Mouse (Mus musculus) gastrocnemius, postnatal 10 days (tissue): ENCODE results near the gene Defb13. TPM values are rescaled to one million over a fixed set of nuclear protein-coding genes. Genes with fewer than 3 reads are reported as not detected.
"Not testable (repeated sequence)": the region's sequence is repeated elsewhere in the genome, so short reads cannot be mapped to it uniquely, and the experiment has no call there.

ENCODE experiments used
- DNase-seq: peaks from one replicate; pipeline ENCODE4 v3.0.0; 2021; ENCODE audit warnings: mixed read lengths
- long read RNA-seq, 2 experiments: library from polyadenylated mRNA; stranded (forward); transcript quantifications; one replicate each; pipeline ENCODE4 v2.0.0; 2021
- total RNA-seq, 2 experiments: library from RNA; stranded (reverse); gene quantifications; 2 replicates each; pipeline ENCODE4 v1.2.3; 2021

Gene Defb13
- total RNA-seq, result not detected
- long read RNA-seq, experiment 1, result 0 reads
- long read RNA-seq, experiment 2, result 0 reads

DNA sequence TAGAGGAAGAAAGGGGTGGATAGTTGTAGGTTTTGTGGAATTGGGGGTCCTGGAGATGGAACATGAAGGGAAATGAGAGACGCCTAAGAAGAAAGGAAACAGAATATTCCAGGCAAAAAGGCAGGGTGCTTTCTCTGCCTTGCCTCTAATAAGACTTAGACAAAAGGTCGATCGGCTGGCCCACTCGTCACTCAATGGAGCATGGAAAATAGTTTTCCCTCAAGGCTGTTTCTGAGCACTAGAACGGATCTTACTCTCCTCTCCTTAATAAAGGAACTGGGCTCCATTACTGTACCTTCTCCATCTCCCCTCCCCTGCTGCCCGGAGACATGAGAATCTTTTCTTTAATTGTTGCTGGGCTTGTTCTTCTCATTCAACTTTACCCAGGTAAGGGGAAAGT lies at the start of gene Defb13:
Defb13 (plus strand) TSS at position 301 of the 400 bp plus-strand sequence.
- no peak for DNase-seq

DNA sequence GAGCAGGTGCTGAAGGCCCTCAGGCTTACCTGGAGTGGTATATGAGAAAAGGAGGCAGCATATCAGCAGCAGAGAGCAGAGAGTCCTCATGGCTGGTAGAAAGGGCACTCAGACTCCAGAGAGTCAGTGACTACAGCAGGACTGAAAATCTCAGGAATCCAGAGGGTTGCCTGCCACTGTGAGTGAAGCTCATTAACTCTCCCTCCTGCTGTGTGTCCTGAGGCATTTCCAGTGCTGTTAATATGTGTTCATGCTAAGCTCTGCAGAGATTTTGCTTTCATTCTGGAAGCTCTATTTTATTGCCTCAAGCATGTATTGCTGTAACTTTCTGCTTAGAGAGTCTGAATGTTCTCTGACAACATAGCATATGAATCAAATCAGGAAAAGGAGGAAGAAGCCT lies 40.3 kb upstream of the Defb13 start, which contains the start of gene Defb11:
Defb11 (minus strand) TSS at position 123 of the 400 bp plus-strand sequence.
- DNase-seq, result not testable (repeated sequence)

DNA sequence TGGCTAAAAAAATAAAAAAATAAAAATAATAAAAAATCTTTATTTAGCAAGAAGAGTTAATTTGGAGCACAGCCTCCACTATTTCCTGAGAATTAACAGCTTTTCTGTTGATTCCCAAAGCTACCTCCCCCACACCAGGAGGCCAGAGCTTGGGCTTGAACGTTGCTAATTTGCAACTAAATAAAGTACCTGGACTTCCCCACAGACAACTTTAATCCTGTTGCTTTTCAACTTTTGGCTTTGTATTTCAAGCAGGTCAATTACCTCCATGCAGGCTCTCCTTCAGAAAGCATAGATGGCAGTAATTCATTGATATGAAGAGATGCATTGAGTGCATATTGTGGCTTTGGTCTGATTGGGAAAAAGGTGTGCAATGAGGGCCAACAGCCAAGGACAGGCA lies 34.6 kb upstream of the Defb13 start:
- DNase-seq, result no peak

DNA sequence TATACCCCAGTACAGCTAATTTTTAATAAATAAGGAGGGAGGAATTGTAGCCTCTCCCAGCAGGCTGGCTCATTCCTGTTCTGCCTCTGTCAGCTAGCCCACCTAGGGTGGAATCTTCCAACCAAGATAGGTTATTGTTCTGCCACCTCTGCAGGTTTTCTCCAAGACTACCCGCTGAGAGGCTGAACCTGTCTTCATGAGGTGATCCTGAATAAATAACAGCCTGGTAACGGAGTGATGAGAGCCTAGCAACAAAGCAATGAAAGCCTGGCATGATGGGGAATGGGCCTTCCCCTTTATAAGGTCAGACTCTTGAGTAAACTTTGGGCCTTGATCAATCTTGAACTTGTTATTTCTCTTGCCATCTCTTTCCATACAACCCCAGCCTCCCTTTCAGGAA lies 34.0 kb upstream of the Defb13 start:
- no peak for DNase-seq

DNA sequence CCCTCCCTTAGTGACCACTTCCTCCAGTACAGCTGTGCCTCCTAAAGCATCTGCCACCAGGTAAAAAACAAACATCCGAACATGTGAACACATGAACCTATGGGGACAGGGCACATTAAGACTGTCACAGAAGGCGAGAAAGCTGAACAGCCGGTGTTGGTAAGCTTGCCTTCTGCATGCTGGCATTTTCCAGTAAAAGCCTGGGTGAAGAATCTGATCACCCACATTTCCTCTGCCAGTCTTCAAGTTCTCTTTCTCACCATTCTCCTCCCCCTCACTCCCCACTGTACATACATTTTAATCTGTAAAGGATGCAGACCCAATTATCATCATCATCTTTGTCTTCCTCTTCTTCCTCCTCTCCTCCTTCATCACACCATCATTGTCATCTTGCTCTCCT lies 30.9 kb upstream of the Defb13 start:
- DNase-seq, result no peak

DNA sequence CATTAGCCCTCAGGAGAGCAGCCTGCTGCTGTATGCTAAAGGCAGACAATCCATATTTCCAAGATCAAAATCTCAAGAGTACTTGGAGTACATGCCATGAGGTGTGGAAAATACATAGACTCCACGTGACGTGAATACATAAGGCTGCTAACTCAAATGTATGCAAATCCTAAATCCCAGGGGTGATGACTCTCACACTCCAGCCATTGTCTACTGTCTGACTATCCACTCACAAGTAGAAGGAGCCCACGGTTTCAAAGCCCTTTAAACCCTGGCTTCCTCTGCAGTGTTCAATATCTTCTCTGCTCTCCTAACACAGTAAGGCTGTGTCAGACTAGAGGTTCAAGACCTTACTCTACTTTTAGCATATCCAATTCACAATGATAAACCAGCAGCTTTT lies 15.8 kb upstream of the Defb13 start:
- not testable (repeated sequence) for DNase-seq

DNA sequence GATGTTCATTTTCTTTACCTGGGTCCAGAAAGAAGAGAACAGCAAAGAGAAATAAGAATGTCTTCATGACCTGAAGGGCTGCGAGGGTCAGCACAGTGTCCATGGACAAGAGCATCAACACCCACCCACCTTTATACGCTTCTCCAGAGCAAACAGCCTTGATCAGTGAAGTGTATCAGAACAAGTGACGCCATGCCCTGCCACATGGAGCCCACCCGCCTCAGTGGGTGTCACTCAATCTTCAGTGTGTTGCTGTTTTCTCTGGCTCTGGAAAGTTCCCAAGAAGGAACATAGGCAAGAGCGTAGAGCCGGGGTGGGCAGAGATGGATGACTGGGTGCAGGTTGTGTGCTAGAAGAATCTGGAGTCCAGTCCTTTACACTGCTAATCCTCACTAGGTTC lies 14.0 kb upstream of the Defb13 start, which contains the start of gene Defb15:
Defb15 (minus strand) TSS at position 101 of the 400 bp plus-strand sequence.
- DNase-seq, result no peak

DNA sequence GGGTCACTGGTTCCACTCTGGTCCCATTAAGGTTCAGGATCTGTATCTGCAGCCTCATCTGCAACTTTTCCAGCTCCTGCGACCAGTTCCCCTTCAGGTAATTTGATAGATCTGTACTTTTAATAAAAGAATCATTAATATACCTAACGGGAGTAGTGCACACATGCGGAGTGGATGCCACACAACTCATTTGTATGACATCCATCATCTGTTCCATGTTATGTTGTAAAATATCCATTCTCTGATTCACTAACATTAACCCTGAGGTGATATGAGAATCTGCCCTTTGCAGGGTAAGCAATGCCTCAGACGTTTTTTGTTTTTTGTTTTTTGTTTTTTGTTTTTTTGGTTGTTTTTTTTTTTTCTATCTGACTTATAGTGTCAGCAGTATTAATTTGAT lies 8.5 kb upstream of the Defb13 start, which contains the start of gene Defb35:
Defb35 (plus strand) TSS at position 301 of the 400 bp plus-strand sequence.
- not testable (repeated sequence) for DNase-seq

DNA sequence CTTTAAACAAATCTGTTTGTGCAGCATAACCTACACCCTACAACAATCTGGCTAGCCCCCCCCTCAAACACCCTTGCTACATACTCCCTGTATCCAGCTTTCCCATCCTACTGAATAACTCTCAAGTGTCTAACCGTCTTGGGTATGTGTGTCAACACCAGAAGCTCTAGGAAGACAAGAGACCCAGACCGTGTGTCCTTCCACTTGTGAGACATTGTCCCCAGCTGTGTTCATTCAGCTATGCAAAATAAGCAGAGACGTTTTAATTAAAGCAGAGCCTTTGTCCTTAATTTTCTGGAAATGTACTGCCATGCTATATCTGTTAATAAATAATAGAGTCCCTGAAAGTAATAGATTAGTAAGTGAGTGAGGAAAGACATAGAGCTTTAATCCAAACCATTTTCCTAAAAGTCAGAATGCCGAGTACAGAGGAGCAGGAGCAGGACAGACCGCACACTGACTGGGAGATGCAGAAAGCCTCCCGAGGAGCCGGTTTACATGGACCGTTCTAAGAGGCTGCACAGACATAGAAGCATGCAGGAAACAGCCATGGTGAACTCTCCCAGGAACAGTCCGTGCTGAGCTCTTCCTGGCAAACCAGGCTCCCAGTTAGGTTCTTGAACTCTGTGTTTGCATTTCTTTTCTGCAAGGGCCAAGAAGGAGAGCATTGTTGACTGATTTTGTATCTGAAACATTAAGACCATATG lies 902 bp downstream of the Defb13 start:
- DNase-seq, result no peak

DNA sequence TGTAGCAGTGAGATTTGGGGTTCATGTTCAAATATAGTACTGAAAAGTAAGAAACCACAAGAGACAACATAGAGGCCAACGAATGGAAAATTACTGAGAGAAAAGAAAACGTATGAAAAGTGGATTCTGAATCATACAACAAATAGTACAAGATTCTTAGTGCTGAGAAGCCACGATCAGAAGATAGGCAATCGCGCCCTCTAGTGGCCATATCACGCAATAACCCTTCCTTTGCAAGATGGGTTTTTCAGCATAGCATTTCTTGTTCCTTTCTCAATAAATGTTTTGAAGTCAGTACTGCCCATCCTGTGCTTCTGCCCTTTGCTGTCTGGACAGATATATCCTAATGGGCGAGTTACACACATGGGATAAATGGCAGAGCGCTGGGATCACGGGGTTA lies 8.8 kb downstream of the Defb13 start:
- peak; percentile 31 for DNase-seq

DNA sequence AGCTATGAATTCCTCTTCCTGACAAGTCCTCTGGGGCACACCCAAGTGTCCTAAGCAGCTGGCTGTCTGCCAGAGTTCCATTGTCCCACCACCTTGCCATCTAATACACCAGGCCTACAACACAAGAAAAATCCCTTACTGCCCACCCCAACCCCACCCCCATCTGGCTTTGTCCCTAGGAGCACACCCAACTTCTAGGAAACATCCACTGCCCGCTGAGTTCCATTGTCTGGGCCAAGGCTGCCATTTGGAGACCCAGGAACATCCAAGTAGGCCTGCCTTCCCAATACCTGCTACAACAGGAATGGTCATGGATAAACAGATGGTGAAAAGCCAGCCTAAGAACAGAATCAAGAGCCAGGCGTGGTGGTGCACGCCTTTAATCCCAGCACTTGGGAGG lies 9.8 kb downstream of the Defb13 start:
- DNase-seq, result no peak

DNA sequence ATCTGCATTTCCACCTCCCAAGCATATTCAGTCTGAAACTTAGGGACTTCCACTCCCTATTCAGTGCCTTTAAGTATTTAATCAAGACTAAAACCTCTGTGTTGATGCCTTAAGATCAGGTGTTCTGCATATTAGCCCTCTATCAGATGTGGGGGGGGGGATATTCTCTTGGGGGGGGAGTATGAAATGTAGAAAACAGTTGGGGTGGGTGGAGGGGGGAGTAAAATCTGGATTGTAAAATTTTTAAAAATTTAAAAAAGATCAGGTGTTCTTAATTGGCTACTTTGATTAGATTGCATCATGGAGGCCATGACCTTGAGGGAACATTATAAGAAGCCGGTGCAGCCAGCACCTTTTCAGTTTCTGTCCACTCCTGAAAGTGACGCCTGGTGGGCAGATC lies 11.9 kb downstream of the Defb13 start, which contains the start of gene Fam90a1a:
Fam90a1a (plus strand) TSS at position 301 of the 400 bp plus-strand sequence.
- DNase-seq, result no peak

DNA sequence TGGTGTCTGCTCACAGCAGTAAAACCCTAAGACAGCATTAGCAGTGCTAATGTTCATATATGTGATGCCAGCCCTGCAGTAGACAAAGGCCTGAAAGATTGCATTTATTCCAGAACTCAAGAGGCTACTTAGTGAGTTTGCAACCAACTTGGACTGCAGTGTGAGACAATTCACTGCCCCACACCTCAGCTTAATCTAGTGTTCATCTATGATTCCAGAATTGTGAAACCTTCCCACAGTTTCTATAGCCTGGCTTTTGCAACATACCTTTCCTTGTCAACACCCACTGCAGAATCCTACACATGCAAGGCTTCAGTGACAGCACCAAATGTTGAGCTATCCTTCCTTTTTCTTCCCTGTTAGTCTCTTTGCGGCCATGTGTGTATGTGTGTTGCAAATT lies 20.1 kb downstream of the Defb13 start:
- DNase-seq, result no peak

DNA sequence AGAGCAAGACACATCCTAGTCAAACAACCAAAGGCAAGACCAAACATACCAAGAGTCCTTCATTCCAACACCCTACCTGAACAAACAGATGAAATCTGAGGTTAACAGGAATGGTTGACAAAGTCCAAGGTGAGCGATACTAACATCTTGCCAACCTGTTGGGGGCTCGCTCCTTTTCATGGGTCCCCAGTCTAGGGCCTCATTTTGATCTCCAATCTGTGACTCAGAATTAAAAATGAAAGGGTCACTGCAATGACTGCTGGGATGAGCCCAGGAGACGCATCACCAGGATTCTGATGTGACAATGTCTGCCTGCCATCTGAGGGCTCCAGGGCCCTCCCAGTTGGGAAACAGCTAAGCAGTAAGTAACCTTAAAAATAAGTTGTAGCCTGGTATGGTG lies 22.9 kb downstream of the Defb13 start, which contains the start of gene Ccdc70:
Ccdc70 (plus strand) TSS at position 301 of the 400 bp plus-strand sequence.
- no peak for DNase-seq

DNA sequence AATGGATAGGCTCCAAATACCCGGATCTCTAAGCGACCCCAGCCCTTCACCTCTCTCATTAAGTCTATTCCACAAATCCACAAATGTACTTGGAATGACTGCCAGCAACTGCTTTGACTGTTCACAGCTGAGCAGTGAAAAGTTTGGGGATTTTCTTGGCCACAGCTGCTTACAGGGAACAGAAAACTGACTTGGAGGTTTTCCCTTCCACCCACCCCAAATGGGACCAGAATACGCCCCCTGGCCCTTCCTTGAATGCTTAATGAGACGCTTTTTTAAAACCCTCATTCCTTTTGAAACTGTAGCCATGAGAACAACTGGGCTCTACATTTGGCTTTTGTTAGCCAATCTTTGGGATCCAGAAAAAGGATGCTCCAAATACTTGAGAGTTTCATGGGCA lies 31.6 kb downstream of the Defb13 start:
- DNase-seq, result no peak

DNA sequence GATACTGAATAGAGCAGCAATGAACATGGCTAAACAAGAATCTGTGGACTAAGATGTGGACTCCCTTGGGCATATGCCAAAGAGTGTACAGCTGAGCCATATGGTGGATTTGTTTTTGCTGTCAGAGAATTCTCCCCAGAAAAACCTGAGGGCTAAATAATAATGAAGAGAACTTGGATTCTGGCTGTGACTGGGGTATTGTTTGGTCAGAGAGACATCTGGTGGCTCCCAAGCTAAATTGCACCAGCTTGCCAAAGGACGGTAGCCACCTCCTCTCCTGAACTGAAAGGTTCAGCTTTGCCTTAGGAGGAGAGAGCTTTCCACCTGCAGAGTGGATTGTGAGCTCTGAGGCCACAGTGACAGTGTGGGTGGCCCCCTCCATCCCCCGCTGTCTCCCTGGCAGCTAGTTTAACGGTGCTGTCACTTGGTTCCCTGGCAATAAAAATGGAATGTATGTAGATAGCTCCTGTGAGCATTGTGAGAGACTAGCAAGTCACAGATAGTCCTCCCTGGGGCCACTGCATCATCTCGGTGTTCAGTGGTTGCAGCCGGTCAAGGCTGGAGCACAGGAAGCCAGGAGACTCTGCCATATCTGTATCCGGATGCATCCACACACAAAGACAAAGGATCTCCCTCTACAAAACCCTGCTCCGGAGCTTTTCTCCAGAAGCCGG lies 35.2 kb downstream of the Defb13 start:
- DNase-seq, result no peak

DNA sequence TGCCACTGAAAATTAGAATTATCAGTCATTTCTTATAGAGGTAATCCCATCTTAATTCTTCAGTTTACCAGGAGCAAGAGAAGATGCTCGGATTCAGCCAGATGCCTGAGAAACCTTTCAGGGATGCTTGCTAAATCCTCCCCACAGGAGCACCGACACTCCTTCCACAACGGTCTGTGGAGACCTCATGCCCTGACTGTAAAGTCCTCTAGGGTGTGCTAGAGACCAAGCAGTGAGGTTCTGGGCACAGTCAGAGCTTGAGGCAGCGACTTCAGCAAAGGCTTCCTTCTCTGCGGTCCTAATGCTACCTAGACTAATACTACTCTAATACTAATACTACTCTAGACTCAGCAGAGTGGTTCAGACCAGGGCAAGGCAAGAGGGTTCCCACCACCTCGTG lies 45.6 kb downstream of the Defb13 start:
- DNase-seq, result peak; percentile 14

DNA sequence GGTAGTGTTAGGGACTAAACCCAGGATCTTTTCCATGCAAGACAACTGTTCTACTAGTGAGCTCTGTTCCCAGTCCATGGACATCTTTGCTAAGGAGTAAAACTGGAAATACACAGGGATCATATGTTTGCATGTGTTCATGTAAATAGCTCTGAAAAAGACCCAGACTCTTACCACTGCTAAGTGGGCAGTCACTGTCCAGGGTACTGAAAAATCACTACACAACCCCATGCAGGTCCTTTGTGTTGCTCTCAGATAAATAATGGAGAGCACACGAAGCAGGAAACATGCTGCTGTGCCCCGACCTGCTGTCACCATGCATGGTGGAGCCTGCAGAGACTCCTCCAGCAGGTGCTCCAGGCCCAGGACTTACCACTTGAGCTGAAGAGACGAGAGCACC lies 48.6 kb downstream of the Defb13 start:
- no peak for DNase-seq

Other genes starting within 250 kb of the Defb13 start
- gene AY761184, start 243.1 kb upstream of the Defb13 start, total RNA-seq, result not detected
- not detected for gene Defa24, start 212.3 kb upstream of the Defb13 start, total RNA-seq
- gene Defb50, start 123.2 kb upstream of the Defb13 start, total RNA-seq, result not detected
- not detected for gene Defb2, start 106.8 kb upstream of the Defb13 start, total RNA-seq
- gene Defb10, start 87.9 kb upstream of the Defb13 start, total RNA-seq, result not detected
- gene Defb9, start 61.3 kb upstream of the Defb13 start, total RNA-seq, result not detected
- not detected for gene Defb11, start 40.4 kb upstream of the Defb13 start, total RNA-seq
- gene Defb15, start 14.1 kb upstream of the Defb13 start, total RNA-seq, result not detected
- not detected for gene Defb35, start 8.4 kb upstream of the Defb13 start, total RNA-seq
- not detected for gene Fam90a1a, start 12.0 kb downstream of the Defb13 start, total RNA-seq
- gene Ccdc70, start 23.0 kb downstream of the Defb13 start, total RNA-seq, result not detected
- gene Atp7b, start 113.5 kb downstream of the Defb13 start, total RNA-seq, result under 1 TPM in 1 of 2 experiments, not detected in 1; 0.20 TPM
- 10 to 100 TPM in 1 of 2 experiments, 1 to 10 TPM in 1; 8.8 to 11.2 TPM for gene Alg11, start 114.0 kb downstream of the Defb13 start, total RNA-seq
- not detected for gene Nek5, start 178.3 kb downstream of the Defb13 start, total RNA-seq
- gene Nek3, start 219.7 kb downstream of the Defb13 start, total RNA-seq, result 1 to 10 TPM; 2.6 to 2.7 TPM
- 10 to 100 TPM in 1 of 2 experiments, 1 to 10 TPM in 1; 8.7 to 10.1 TPM for gene Ckap2, start 239.1 kb downstream of the Defb13 start, total RNA-seq
- 10 to 100 TPM; 29.0 to 31.1 TPM for gene Vps36, start 246.0 kb downstream of the Defb13 start, total RNA-seq